Mouse (Mus musculus) small intestine, adult 2 months (tissue): ENCODE results near the gene Arrb1.

Experiments
- CTCF ChIP-seq: fragments of 200-500 bp; IDR thresholded peaks from 2 replicates; pipeline ENCODE4 v1.5.1; 2012; ENCODE audit warnings: low read depth, mild to moderate bottlenecking, control low read depth, inconsistent platforms, low read length, moderate library complexity, mixed read lengths; ENCODE audit not compliant: insufficient replicate concordance, insufficient read length; ENCODE audit errors: extremely low read depth
- POLR2A ChIP-seq: fragments of 200-500 bp; IDR thresholded peaks from 2 replicates; pipeline ENCODE4 v1.6.1; 2012; ENCODE audit warnings: low read depth, mild to moderate bottlenecking, control low read depth, inconsistent platforms, low read length, moderate library complexity

DNA sequence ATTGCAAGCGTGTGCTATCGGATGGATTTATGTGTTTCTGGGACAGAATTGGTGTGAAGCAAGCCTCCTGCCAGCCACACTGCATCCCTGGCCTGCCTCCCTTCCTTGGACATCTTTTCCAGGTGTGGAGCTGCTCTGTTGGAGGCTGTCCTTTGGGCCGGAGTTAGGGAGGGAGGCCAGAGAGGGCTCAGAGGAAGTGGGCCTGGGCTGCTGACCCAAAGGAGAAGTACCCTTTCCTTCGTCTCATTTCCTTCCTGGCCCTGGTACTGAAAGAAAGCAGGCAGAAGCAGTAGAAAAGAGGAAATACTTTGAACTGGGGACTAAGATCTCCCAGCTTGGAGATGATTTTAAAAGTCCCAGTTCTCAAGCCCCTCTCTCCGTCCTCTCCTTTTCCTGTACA is 14.4 kb downstream of the Arrb1 start:
- no peak for TF ChIP-seq POLR2A
- no peak for TF ChIP-seq CTCF
